Mouse (Mus musculus) neural tube, embryonic 15.5 days (tissue): Measurements from ENCODE around the gene Atp5h. TPM values are rescaled to one million over a fixed set of nuclear protein-coding genes. Genes with fewer than 3 reads are reported as not detected.
A peak's percentile ranks its signal among the peaks of the same experiment; 100 is the strongest.

Experiments
- ATAC-seq: fragments of 200-750 bp; cut with Nextera tagmentation; 2 replicates; pipeline ENCODE4 v1.8.0; 2017; ENCODE audit warnings: mild to moderate bottlenecking, moderate TSS enrichment, moderate library complexity; ENCODE audit not compliant: low FRiP score
- H3K27ac ChIP-seq: fragments of 300-500 bp; sonication (generic); replicated peaks from 2 replicates; pipeline ENCODE4 v1.5.1; 2015; ENCODE audit warnings: mild to moderate bottlenecking, inconsistent platforms
- H3K27me3 ChIP-seq: fragments of 300-500 bp; sonication (generic); replicated peaks from 2 replicates; pipeline ENCODE4 v1.6.1; 2015; ENCODE audit warnings: inconsistent platforms
- H3K36me3 ChIP-seq: fragments of 300-500 bp; sonication (generic); 2 replicates; pipeline ENCODE4 v1.6.1; 2015; ENCODE audit warnings: inconsistent platforms
- H3K4me1 ChIP-seq: fragments of 300-500 bp; sonication (generic); 2 replicates; pipeline ENCODE4 v1.6.1; 2015; ENCODE audit warnings: inconsistent platforms
- H3K4me2 ChIP-seq: fragments of 300-500 bp; sonication (generic); 2 replicates; pipeline ENCODE4 v1.6.1; 2015; ENCODE audit warnings: inconsistent platforms, mild to moderate bottlenecking, moderate library complexity
- H3K4me3 ChIP-seq: fragments of 300-500 bp; sonication (generic); replicated peaks from 2 replicates; pipeline ENCODE4 v1.5.1; 2015; ENCODE audit warnings: mild to moderate bottlenecking, inconsistent platforms
- H3K9ac ChIP-seq: fragments of 300-500 bp; sonication (generic); replicated peaks from 2 replicates; pipeline ENCODE4 v1.6.1; 2015; ENCODE audit warnings: mild to moderate bottlenecking, inconsistent platforms
- H3K9me3 ChIP-seq: fragments of 300-500 bp; sonication (generic); replicated peaks from 2 replicates; pipeline ENCODE4 v1.6.1; 2016; ENCODE audit warnings: inconsistent platforms
- WGBS: fragments of 180-500 bp; shearing (Covaris S2); methylation state at CpG from one replicate; pipeline ENCODE4 v1.1.7; 2015; ENCODE audit warnings: mixed read lengths; 5-methylcytosine and 5-hydroxymethylcytosine counted together
- microRNA-seq: library from miRNA; unstranded; fragments of <30 nt; microRNA quantifications from one replicate; pipeline ENCODE4, GENCODE M21; 2017
- polyA plus RNA-seq: library from polyadenylated mRNA; unstranded; fragments of >200 nt; fragmentation: Nextera tagmentation; extraction: Ambion mirVana; gene quantifications from 2 replicates; pipeline ENCODE4 v1.2.1, GENCODE M21; 2015

Gene Atp5h
- polyA plus RNA-seq, 1 experiment from 2014 or later = 1,025 TPM

GRCm38 (mm10) chr11:115373805-115374694 lies 45.7 kb downstream of the Atp5h start:
- peaks cover 21% of the 10 kb centered on the region for H3K27me3 ChIP-seq
- 1% methylated on average over 30 of the region's 30 CpGs for whole genome bisulfite sequencing

GRCm38 (mm10) chr11:115372737-115373136 lies 47.0 kb downstream of the Atp5h start:
- Histone ChIP-seq H3K27me3 (peaks cover 21% of the 10 kb centered on the region), H3K9me3 (no peaks in the 10 kb centered on the region), H3K27ac (no peak overlapping the region), H3K4me3 (no peak overlapping the region), H3K36me3 (no peaks in the 10 kb centered on the region), H3K4me2 (no peak overlapping the region), H3K9ac (no peak overlapping the region), H3K4me1 (peaks cover 18% of the 10 kb centered on the region)
- no peak for ATAC-seq
- 51% methylated on average over 2 of the region's 2 CpGs for WGBS

More at GRCm38 (mm10) chr11:115373805-115374694, 45.7 kb downstream of the Atp5h start:
- peaks cover 17% of the 10 kb centered on the region for H3K4me1 ChIP-seq
- no peaks in the 10 kb centered on the region for H3K9me3 ChIP-seq
- peak overlapping the region; percentile 83 for H3K4me2 ChIP-seq
- peak overlapping the region; percentile 47 for H3K4me3 ChIP-seq
- H3K27ac ChIP-seq = peak overlapping the region; percentile 78
- no peaks in the 10 kb centered on the region for H3K36me3 ChIP-seq
- ATAC-seq = peak; percentile 79
- H3K9ac ChIP-seq = peak overlapping the region; percentile 59

DNA sequence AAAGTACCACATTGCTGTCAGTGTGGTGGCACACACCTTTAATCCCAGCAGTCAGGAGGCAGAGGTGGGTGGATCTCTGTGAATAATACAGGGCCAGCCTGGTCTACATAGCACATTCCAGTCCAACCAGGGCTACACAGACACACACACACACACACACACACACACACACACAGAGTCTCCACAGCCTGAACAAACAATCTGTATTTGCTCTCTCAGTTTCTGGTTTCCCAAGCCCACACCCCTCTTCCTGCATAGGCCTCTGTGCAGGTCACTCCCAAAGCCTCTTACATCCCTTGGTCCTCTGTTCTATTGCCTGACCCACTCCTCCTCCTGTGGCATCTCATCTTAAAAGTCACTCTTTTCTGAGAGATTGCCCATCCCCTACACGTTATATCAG lies 47.7 kb downstream of the Atp5h start:
- no peaks in the 10 kb centered on the region for H3K36me3 ChIP-seq
- H3K27ac ChIP-seq = no peak overlapping the region
- H3K4me1 ChIP-seq = peaks cover 20% of the 10 kb centered on the region
- ATAC-seq = no peak
- 72% methylated on average over 1 of the region's 1 CpGs for WGBS
- no peak overlapping the region for H3K4me2 ChIP-seq
- H3K9me3 ChIP-seq = no peaks in the 10 kb centered on the region
- no peak overlapping the region for H3K9ac ChIP-seq
- H3K4me3 ChIP-seq = no peak overlapping the region
- H3K27me3 ChIP-seq = peaks cover 21% of the 10 kb centered on the region

- Histone ChIP-seq H3K27ac (no peak overlapping the region), H3K4me2 (no peak overlapping the region), H3K36me3 (no peaks in the 10 kb centered on the region), H3K9me3 (no peaks in the 10 kb centered on the region), H3K4me3 (no peak overlapping the region), H3K9ac (no peak overlapping the region), H3K4me1 (peaks cover 25% of the 10 kb centered on the region), H3K27me3 (peaks cover 19% of the 10 kb centered on the region)
- WGBS = 47% methylated on average over 8 of the region's 8 CpGs
- no peak for ATAC-seq
These were observed 48.4 kb downstream of the Atp5h start for GRCm38 (mm10) chr11:115371354-115371753.

- Histone ChIP-seq H3K27ac (no peak overlapping the region), H3K4me2 (no peak overlapping the region), H3K27me3 (peaks cover 10% of the 10 kb centered on the region), H3K4me1 (peaks cover 35% of the 10 kb centered on the region), H3K4me3 (no peak overlapping the region), H3K9me3 (no peaks in the 10 kb centered on the region), H3K36me3 (no peaks in the 10 kb centered on the region), H3K9ac (no peak overlapping the region)
- WGBS = 50% methylated on average over 7 of the region's 7 CpGs
- ATAC-seq = no peak
These were observed 49.4 kb downstream of the Atp5h start for GRCm38 (mm10) chr11:115370368-115370767.

- Histone ChIP-seq H3K27ac (peak within 1 kb of the TSS; percentile 88), H3K9ac (peak within 1 kb of the TSS; percentile 82), H3K27me3 (peaks cover 4% of the 10 kb centered on the region; the same call in 1 of the 2 replicates), H3K4me3 (peak within 1 kb of the TSS; percentile 58), H3K9me3 (no peaks in the 10 kb centered on the region), H3K4me2 (peak within 1 kb of the TSS; percentile 77), H3K4me1 (peaks cover 30% of the 10 kb centered on the region), H3K36me3 (no peaks in the 10 kb centered on the region)
- ATAC-seq = peak; percentile 82
- WGBS = 1% methylated on average over 39 of the region's 39 CpGs
These were observed 52.3 kb downstream of the Atp5h start, which contains the start of gene Hid1 for GRCm38 (mm10) chr11:115367395-115367944. TSS of gene Hid1 (minus strand) at chr11:115367756.

DNA sequence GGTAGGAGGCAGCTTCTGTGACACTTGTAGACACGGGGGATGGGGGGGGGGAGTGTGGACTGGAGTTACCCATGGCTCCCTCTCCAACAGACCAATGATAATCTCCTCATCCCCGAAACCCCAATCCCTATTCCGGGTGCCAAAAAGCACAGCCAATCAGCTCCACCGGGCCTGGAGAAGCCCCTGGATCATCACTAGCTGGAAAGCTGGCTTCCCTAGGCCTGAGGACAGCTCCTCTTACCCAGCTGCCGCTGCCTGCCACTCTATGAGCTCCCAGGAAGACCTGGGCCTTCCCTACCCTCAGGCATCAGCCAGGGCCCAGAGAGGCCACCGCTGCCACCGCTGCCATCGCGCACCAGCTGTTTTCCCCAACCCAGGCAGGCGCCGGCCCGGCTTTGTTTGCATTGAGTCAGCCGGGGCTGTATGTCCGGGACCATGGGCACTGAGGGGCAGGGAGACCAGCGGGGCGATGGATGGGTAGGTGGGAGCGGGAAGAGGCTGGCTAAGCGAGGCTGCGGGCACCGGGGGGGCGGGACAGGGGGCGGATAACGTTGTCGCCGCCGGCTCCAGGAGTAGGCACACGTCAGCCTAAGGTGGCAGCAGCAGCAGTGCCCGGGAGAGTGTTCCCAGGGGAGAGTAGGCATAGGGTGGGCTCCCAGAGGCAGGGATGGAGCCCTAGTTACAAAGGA lies 52.9 kb downstream of the Atp5h start:
- WGBS = 2% methylated on average over 26 of the region's 28 CpGs

GRCm38 (mm10) chr11:115366039-115366705 lies 53.6 kb downstream of the Atp5h start:
- 48% methylated on average over 7 of the region's 7 CpGs for WGBS
- Histone ChIP-seq H3K27ac (peak overlapping the region; percentile 88), H3K4me1 (peaks cover 30% of the 10 kb centered on the region), H3K36me3 (no peaks in the 10 kb centered on the region), H3K4me3 (peak overlapping the region; percentile 58), H3K4me2 (peak overlapping the region; percentile 77), H3K9ac (peak overlapping the region; percentile 82), H3K9me3 (no peaks in the 10 kb centered on the region), H3K27me3 (0 out of 2 replicates have a peak, but pooled peaks cover 4% of the 10 kb centered on the region)
- ATAC-seq = peak; percentile 9; the same call in 1 of the 2 replicates

More for the DNA sequence above, 52.9 kb downstream of the Atp5h start:
- peak; percentile 82 for ATAC-seq
- Histone ChIP-seq H3K4me2 (peak overlapping the region; percentile 77), H3K36me3 (no peaks in the 10 kb centered on the region), H3K4me3 (peak overlapping the region; percentile 58), H3K9me3 (no peaks in the 10 kb centered on the region), H3K27ac (peak overlapping the region; percentile 88), H3K9ac (peak overlapping the region; percentile 82), H3K27me3 (0 out of 2 replicates have a peak, but pooled peaks cover 4% of the 10 kb centered on the region), H3K4me1 (peaks cover 30% of the 10 kb centered on the region)

Small RNA genes lying within 50 kb of the gene (microRNA-seq; reads per million reads assigned to microRNA genes)
- not detected for gene Mir3968

Other genes starting within 250 kb of the Atp5h start
- 11.7 TPM in 2 replicates for gene Tmem104, start 232.5 kb downstream of the Atp5h start, polyA plus RNA-seq
- 22.0 and 22.8 TPM in 2 replicates for gene Nat9, start 232.1 kb downstream of the Atp5h start, polyA plus RNA-seq
- 0.34 and 0.44 TPM in 2 replicates for gene Grin2c, start 152.7 kb downstream of the Atp5h start, polyA plus RNA-seq
- gene Fdxr, start 142.9 kb downstream of the Atp5h start, polyA plus RNA-seq = 18.6 and 21.5 TPM in 2 replicates
- gene Fads6, start 122.3 kb downstream of the Atp5h start, polyA plus RNA-seq = 2.0 and 2.1 TPM in 2 replicates
- gene Otop2, start 112.8 kb downstream of the Atp5h start, polyA plus RNA-seq = 0.15 and 0.26 TPM in 2 replicates
- 0.09 and 0.14 TPM in 2 replicates for gene Ush1g, start 97.9 kb downstream of the Atp5h start, polyA plus RNA-seq
- gene Otop3, start 85.2 kb downstream of the Atp5h start, polyA plus RNA-seq = 2.5 and 2.6 TPM in 2 replicates
- 49.5 and 55.6 TPM in 2 replicates for gene Hid1, start 52.2 kb downstream of the Atp5h start, polyA plus RNA-seq
- 21.5 and 23.9 TPM in 2 replicates for gene Cdr2l, start 38.0 kb downstream of the Atp5h start, polyA plus RNA-seq
- gene Mrpl58, start 16.2 kb downstream of the Atp5h start, polyA plus RNA-seq = 175 and 183 TPM in 2 replicates
- gene Kctd2, start 166 bp upstream of the Atp5h start, polyA plus RNA-seq = 19.0 and 22.4 TPM in 2 replicates
- 0.09 and 0.10 TPM in 2 replicates for gene Trim80, start 20.6 kb upstream of the Atp5h start, polyA plus RNA-seq
- gene Slc16a5, start 42.5 kb upstream of the Atp5h start, polyA plus RNA-seq = 0.44 and 7.2 TPM in 2 replicates
- 16.2 and 17.8 TPM in 2 replicates for gene Armc7, start 55.7 kb upstream of the Atp5h start, polyA plus RNA-seq
- 95.5 and 96.2 TPM in 2 replicates for gene Nt5c, start 71.9 kb upstream of the Atp5h start, polyA plus RNA-seq
- gene Jpt1, start 94.4 kb upstream of the Atp5h start, polyA plus RNA-seq = 1,012 and 1,180 TPM in 2 replicates
- 882 and 892 TPM in 2 replicates for gene Sumo2, start 116.3 kb upstream of the Atp5h start, polyA plus RNA-seq
- gene Nup85, start 144.5 kb upstream of the Atp5h start, polyA plus RNA-seq = 101 and 120 TPM in 2 replicates
- gene Mrps7, start 184.0 kb upstream of the Atp5h start, polyA plus RNA-seq = 81.0 and 83.8 TPM in 2 replicates
- 34.6 and 35.0 TPM in 2 replicates for gene Gga3, start 184.1 kb upstream of the Atp5h start, polyA plus RNA-seq
- gene Mif4gd, start 193.0 kb upstream of the Atp5h start, polyA plus RNA-seq = 11.5 and 19.4 TPM in 2 replicates
- 49.0 and 52.8 TPM in 2 replicates for gene Slc25a19, start 208.3 kb upstream of the Atp5h start, polyA plus RNA-seq